Mouse (Mus musculus): Measurements from ENCODE around the gene F13b. TPM values are rescaled to one million over a fixed set of nuclear protein-coding genes. Genes with fewer than 3 reads are reported as not detected.

The F13b gene
- total and polyA plus RNA-seq, 3 experiments, result not detected

DNA sequence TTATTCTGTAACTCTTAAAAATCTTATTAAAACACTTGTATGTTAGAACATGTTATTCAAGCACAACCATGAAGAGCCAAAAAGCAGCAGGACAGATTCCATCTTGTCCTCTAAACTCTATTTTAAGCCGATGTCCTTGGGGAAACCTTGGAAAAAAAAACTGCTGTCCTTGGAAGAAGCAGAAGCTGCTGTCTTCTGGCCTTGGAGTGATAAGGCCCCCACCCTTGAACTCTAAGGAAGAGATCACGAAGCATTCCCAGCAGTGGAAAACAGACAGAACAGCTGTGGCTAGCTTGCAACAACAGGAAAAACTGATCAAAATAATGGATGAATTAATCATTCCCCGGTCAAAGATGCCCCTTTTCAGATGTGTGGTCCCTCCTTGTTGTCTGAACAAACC is 5.3 kb upstream of the F13b start:
- Histone ChIP-seq H3K4me3 (replicated peaks in 1 of 3; ENCODE audit: low read depth in 2 of 3, low read length in 2 of 3, poor library complexity in 1 of 3) (no peak overlapping the region), H3K9ac (ENCODE audit: insufficient read depth, low read depth) (no peak overlapping the region), H3K27ac (ENCODE audit: insufficient read depth, low read depth) (no peak overlapping the region), H3K4me1 (ENCODE audit: control insufficient read depth in 1 of 2, insufficient read depth in 2 of 2) (no peaks in the 10 kb centered on the region), H3K36me3 (replicated peaks in 1 of 2; ENCODE audit: control insufficient read depth in 1 of 2, insufficient read depth in 1 of 2, low read length in 1 of 2) (peaks cover 18 to 48% of the 10 kb centered on the region in 2 experiments), H3K4me2 (ENCODE audit: insufficient read depth, low read depth, poor library complexity, severe bottlenecking) (no peak overlapping the region), H3K9me3 (replicated peaks; ENCODE audit: low read length) (no peaks in the 10 kb centered on the region), H3K79me2 (replicated peaks; ENCODE audit: control insufficient read depth, extremely low read depth, insufficient read depth, poor library complexity, severe bottlenecking) (no peaks in the 10 kb centered on the region), H3K27me3 (replicated peaks) (no peaks in the 10 kb centered on the region)
- dilution Hi-C loops (cut with MboI; ENCODE audit: extremely low pct_ligation_motif_present, extremely low pct_unique_long_range_greater_than_20kb, low sequenced_read_pairs) (no loop called here), in situ Hi-C loops (cut with MboI; ENCODE audit: low pct_ligation_motif_present, low pct_unique_long_range_greater_than_20kb, low sequenced_read_pairs) (no loop called here)
- TF ChIP-seq ZNF384 (IDR thresholded peaks at IDR 0.05; ENCODE audit: low read depth, low read length) (no peak), ZKSCAN1 (IDR thresholded peaks at IDR 0.05; ENCODE audit: borderline replicate concordance, low read depth, low read length) (no peak), UBTF (IDR thresholded peaks at IDR 0.05; ENCODE audit: low read depth, low read length) (no peak), EP300 (IDR thresholded peaks at IDR 0.05; ENCODE audit: low read length) (no peak), GABPA (IDR thresholded peaks at IDR 0.05; ENCODE audit: insufficient replicate concordance, low read depth, low read length) (no peak), KAT2A (IDR thresholded peaks at IDR 0.05; ENCODE audit: insufficient replicate concordance, low read length) (no peak), TBP (conservative IDR thresholded peaks at IDR 0.05; ENCODE audit: low read depth, low read length) (no peak)
- no peak for DNase-seq (ENCODE audit: extremely low read depth)

GRCm38 (mm10) chr1:139499751-139500150 is 1.8 kb upstream of the F13b start:
- no peak for DNase-seq (ENCODE audit: extremely low read depth)
- no peak for TF ChIP-seq TCF12 (IDR thresholded peaks at IDR 0.05; ENCODE audit: low read depth, low read length)
- no peak for TF ChIP-seq POLR2A (IDR thresholded peaks at IDR 0.05; ENCODE audit: low read depth, low read length)
- no peak for TF ChIP-seq JUND (conservative IDR thresholded peaks at IDR 0.05; ENCODE audit: low read depth, low read length)
- TF ChIP-seq KAT2A (IDR thresholded peaks at IDR 0.05; ENCODE audit: insufficient replicate concordance, low read length), result no peak
- TF ChIP-seq PAX5 (IDR thresholded peaks at IDR 0.05; ENCODE audit: low read length), result no peak
- no peak for TF ChIP-seq MAX (IDR thresholded peaks at IDR 0.05; ENCODE audit: low read length)
- TF ChIP-seq ETS1 (conservative IDR thresholded peaks at IDR 0.05; ENCODE audit: low read depth, low read length), result no peak
- no peak for TF ChIP-seq TBP (conservative IDR thresholded peaks at IDR 0.05; ENCODE audit: low read depth, low read length)
- TF ChIP-seq RAD21 (IDR thresholded peaks at IDR 0.05; ENCODE audit: low read depth, low read length), result no peak
- no peak for TF ChIP-seq BHLHE40 (IDR thresholded peaks at IDR 0.05; ENCODE audit: low read depth, low read length)
- no peak for TF ChIP-seq USF1 (IDR thresholded peaks at IDR 0.05; ENCODE audit: low read depth, low read length)
- TF ChIP-seq MAZ (IDR thresholded peaks at IDR 0.05; ENCODE audit: low read depth, low read length), result no peak
- TF ChIP-seq ZKSCAN1 (IDR thresholded peaks at IDR 0.05; ENCODE audit: borderline replicate concordance, low read depth, low read length), result no peak
- no peak for TF ChIP-seq SMC3 (IDR thresholded peaks at IDR 0.05; ENCODE audit: low read depth, low read length)
- no peak for TF ChIP-seq HCFC1 (IDR thresholded peaks at IDR 0.05; ENCODE audit: low read depth, low read length)
- no peak for TF ChIP-seq IRF4 (IDR thresholded peaks at IDR 0.05; ENCODE audit: low read depth, low read length)
- no peak for TF ChIP-seq SIN3A (IDR thresholded peaks at IDR 0.05; ENCODE audit: low read length)
- TF ChIP-seq MXI1 (IDR thresholded peaks at IDR 0.05; ENCODE audit: low read depth, low read length), result no peak
- TF ChIP-seq MYC (IDR thresholded peaks at IDR 0.05; ENCODE audit: low read depth, low read length), result no peak

More at GRCm38 (mm10) chr1:139499751-139500150, 1.8 kb upstream of the F13b start:
- Histone ChIP-seq H3K79me2 (replicated peaks; ENCODE audit: control insufficient read depth, extremely low read depth, insufficient read depth, poor library complexity, severe bottlenecking) (no peaks in the 10 kb centered on the region), H3K9ac (ENCODE audit: insufficient read depth, low read depth) (no peak overlapping the region), H3K4me3 (replicated peaks in 1 of 3; ENCODE audit: low read depth in 2 of 3, low read length in 2 of 3, poor library complexity in 1 of 3) (no peak overlapping the region), H3K27ac (ENCODE audit: insufficient read depth, low read depth) (no peak overlapping the region), H3K27me3 (replicated peaks) (no peaks in the 10 kb centered on the region), H3K4me1 (ENCODE audit: control insufficient read depth in 1 of 2, insufficient read depth in 2 of 2) (no peaks in the 10 kb centered on the region), H3K9me3 (replicated peaks; ENCODE audit: low read length) (no peaks in the 10 kb centered on the region), H3K36me3 (replicated peaks in 1 of 2; ENCODE audit: control insufficient read depth in 1 of 2, insufficient read depth in 1 of 2, low read length in 1 of 2) (peaks cover under 1 to 17% of the 10 kb centered on the region in 2 experiments), H3K4me2 (ENCODE audit: insufficient read depth, low read depth, poor library complexity, severe bottlenecking) (no peak overlapping the region)
- in situ Hi-C loops (cut with MboI; ENCODE audit: low pct_ligation_motif_present, low pct_unique_long_range_greater_than_20kb, low sequenced_read_pairs), result no loop called here
- dilution Hi-C loops (cut with MboI; ENCODE audit: extremely low pct_ligation_motif_present, extremely low pct_unique_long_range_greater_than_20kb, low sequenced_read_pairs), result no loop called here
